Mouse (Mus musculus): ENCODE results near the gene Gamt. TPM values are rescaled to one million over a fixed set of nuclear protein-coding genes. Genes with fewer than 3 reads are reported as not detected.

The Gamt gene
- polyA plus RNA-seq, 1 experiment from 2014 or later: 8.2 TPM

- H3K27me3 ChIP-seq: no peaks in the 10 kb centered on the region
- POLR2A ChIA-PET: no interaction called here
- DNase-seq (ENCODE audit: low read depth, low spot score): no peak
- ATAC-seq: no peak
- in situ Hi-C loops (cut with MboI; ENCODE audit: low pct_unique_long_range_greater_than_20kb): loop anchor here (10.0 kb wide), 1 partner anchor 274 kb away; the partner anchor contains the start of genes Cnn2 and Tmem259
- CTCF ChIA-PET: no interaction called here
- TF ChIP-seq CTCF (IDR thresholded peaks at IDR 0.05): no peak
Measured at GRCm38 (mm10) chr10:80258752-80259462, 1.9 kb downstream of the Gamt start.

- H3K27me3 ChIP-seq: no peaks in the 10 kb centered on the region
- TF ChIP-seq CTCF (IDR thresholded peaks at IDR 0.05): no peak
- no peak for ATAC-seq
- ChIA-PET POLR2A (no interaction called here), CTCF (no interaction called here)
- in situ Hi-C loops (cut with MboI; ENCODE audit: low pct_unique_long_range_greater_than_20kb): loop anchor here (10.0 kb wide), 1 partner anchor 273 kb away; the partner anchor contains the start of genes Cnn2 and Tmem259
- DNase-seq (ENCODE audit: low read depth, low spot score): no peak
Measured at GRCm38 (mm10) chr10:80257936-80258335, 2.9 kb downstream of the Gamt start.

- POLR2A ChIA-PET: no interaction called here
- no peak for DNase-seq (ENCODE audit: low read depth, low spot score)
- CTCF ChIA-PET: no interaction called here
- no peaks in the 10 kb centered on the region for H3K27me3 ChIP-seq
- in situ Hi-C loops (cut with MboI; ENCODE audit: low pct_unique_long_range_greater_than_20kb): loop anchor here (10.0 kb wide), 1 partner anchor 271 kb away; the partner anchor contains the start of genes Cnn2 and Tmem259
- no peak for ATAC-seq
- no peak for TF ChIP-seq CTCF (IDR thresholded peaks at IDR 0.05)
Measured at GRCm38 (mm10) chr10:80255881-80256535, 4.8 kb downstream of the Gamt start.

- no peak for TF ChIP-seq CTCF (IDR thresholded peaks at IDR 0.05)
- ATAC-seq: no peak
- CTCF ChIA-PET: interaction anchor here (0.6 to 1.1 kb wide), 2 partner anchors 8 to 9 kb away, joined by 3 read pairs; no protein-coding TSS in a partner anchor
- POLR2A ChIA-PET: interaction anchor here (0.8 to 1.1 kb wide), 3 partner anchors 9 to 188 kb away, joined by 3 to 4 read pairs (median 4); no protein-coding TSS in a partner anchor
- H3K27me3 ChIP-seq: no peaks in the 10 kb centered on the region
- in situ Hi-C loops (cut with MboI; ENCODE audit: low pct_unique_long_range_greater_than_20kb): loop anchor here (10.0 kb wide), 1 partner anchor 270 kb away; the partner anchor contains the start of genes Cnn2 and Tmem259
- DNase-seq (ENCODE audit: low read depth, low spot score): no peak
Measured at GRCm38 (mm10) chr10:80254331-80255297, 6.2 kb downstream of the Gamt start.

DNA sequence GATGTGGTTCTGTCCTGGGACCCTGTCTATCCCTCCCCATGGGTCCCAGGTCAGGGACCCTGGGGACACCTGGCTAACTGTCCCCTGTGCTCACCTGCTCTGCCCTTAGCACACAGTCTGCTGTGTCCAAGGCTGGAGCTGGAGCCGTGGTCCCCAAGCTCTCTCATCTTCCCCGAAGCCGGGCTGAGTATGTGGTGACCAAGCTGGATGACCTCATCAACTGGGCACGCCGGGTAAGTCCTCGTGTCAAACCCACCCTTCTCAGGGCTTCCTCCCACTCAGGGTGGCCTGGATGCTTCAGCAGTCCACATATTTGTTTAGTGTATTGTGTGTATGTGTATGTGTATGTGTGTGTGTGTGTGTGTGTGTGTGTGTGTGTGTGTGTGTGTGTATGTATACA lies 7.3 kb downstream of the Gamt start:
- in situ Hi-C loops (cut with MboI; ENCODE audit: low pct_unique_long_range_greater_than_20kb): loop anchor here (10.0 kb wide), 1 partner anchor 269 kb away; the partner anchor contains the start of genes Cnn2 and Tmem259
- no peaks in the 10 kb centered on the region for H3K27me3 ChIP-seq
- ChIA-PET CTCF (no interaction called here), POLR2A (interaction anchor here (0.8 to 1.1 kb wide), 3 partner anchors 10 to 187 kb away, joined by 3 to 4 read pairs (median 4); no protein-coding TSS in a partner anchor)
- no peak for DNase-seq (ENCODE audit: low read depth, low spot score)
- TF ChIP-seq CTCF (IDR thresholded peaks at IDR 0.05): no peak
- no peak for ATAC-seq

DNA sequence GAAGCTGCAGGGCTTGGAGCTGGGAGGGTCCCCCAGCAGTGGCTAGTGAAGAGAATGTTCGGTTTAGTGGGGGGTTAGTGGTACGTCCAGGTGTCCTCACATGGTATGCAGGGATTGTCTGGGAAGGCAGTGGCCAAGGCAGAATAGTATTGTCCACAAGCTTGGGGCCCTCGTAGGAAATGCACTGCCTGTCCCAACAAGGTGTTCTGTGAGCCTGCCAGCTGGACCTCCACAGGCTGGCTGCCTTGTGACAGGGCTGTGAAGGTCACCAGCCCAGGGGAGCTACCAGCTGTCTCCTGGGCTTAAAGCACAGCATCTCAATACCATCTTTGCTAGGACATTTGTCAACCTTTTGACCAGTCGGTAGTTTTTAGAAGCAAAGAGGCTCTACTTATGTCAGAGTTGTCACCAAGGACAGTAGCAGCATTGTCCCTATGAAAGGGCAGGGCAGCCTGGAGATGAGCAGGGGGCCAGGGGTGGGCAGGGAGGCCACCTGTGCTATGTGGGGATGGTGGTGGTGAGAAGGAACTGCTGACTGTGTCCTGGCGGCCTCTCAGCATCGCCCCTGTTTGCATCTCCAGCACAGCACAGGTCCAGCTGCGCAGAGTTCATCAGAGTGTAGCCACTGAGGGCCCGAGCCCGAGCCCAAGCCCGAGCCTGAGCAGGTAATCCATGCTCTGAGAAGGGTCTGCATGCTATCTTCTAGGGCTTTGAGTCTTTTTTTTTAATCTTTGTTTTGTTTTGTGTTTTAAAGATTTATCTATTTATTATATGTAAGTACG lies 8.1 kb downstream of the Gamt start:
- in situ Hi-C loops (cut with MboI; ENCODE audit: low pct_unique_long_range_greater_than_20kb): loop anchor here (10.0 kb wide), 1 partner anchor 268 kb away; the partner anchor contains the start of genes Cnn2 and Tmem259
- H3K27me3 ChIP-seq: no peaks in the 10 kb centered on the region
- ChIA-PET POLR2A (no interaction called here), CTCF (no interaction called here)
- DNase-seq (ENCODE audit: low read depth, low spot score): no peak
- TF ChIP-seq CTCF (IDR thresholded peaks at IDR 0.05): no peak
- ATAC-seq: no peak

- no peak for TF ChIP-seq CTCF (IDR thresholded peaks at IDR 0.05)
- in situ Hi-C loops (cut with MboI; ENCODE audit: low pct_unique_long_range_greater_than_20kb): loop anchor here (10.0 kb wide), 1 partner anchor 267 kb away; the partner anchor contains the start of genes Cnn2 and Tmem259
- DNase-seq (ENCODE audit: low read depth, low spot score) (no peak), ATAC-seq (no peak)
- POLR2A ChIA-PET: interaction anchor here (1.3 kb wide), 1 partner anchor 9 kb away, joined by 3 read pairs; the partner anchor contains the start of gene Gamt
- no peaks in the 10 kb centered on the region for H3K27me3 ChIP-seq
- CTCF ChIA-PET: no interaction called here
Measured at GRCm38 (mm10) chr10:80252011-80252410, 8.8 kb downstream of the Gamt start.

DNA sequence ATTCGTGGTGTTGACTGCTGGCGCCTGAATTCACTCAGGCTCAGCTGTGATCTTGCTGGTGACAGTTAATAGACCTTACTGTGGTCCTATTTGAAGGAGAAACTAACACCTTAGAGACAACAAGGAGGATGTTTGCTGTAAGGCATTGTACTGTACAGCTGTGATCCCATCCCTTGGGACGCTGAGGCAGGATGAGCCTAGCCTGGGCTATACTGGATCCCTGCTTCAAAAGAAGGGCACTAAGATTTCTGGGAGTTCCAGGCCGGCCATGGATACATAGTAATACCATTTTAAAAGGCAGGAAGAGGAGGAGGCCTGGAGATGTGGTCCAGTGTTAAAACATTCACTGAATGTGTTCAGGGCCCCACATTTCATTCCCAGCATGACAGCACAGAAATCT lies 10.2 kb downstream of the Gamt start:
- ChIA-PET CTCF (no interaction called here), POLR2A (interaction anchor here (0.6 to 1.7 kb wide), 2 partner anchors 10 to 82 kb away, joined by 4 to 6 read pairs; partner anchors contain the start of gene Gamt)
- in situ Hi-C loops (cut with MboI; ENCODE audit: low pct_unique_long_range_greater_than_20kb): loop anchor here (10.0 kb wide), 1 partner anchor 266 kb away; the partner anchor contains the start of genes Cnn2 and Tmem259
- no peak for TF ChIP-seq CTCF (IDR thresholded peaks at IDR 0.05)
- no peak for ATAC-seq
- no peaks in the 10 kb centered on the region for H3K27me3 ChIP-seq
- DNase-seq (ENCODE audit: low read depth, low spot score): no peak

DNA sequence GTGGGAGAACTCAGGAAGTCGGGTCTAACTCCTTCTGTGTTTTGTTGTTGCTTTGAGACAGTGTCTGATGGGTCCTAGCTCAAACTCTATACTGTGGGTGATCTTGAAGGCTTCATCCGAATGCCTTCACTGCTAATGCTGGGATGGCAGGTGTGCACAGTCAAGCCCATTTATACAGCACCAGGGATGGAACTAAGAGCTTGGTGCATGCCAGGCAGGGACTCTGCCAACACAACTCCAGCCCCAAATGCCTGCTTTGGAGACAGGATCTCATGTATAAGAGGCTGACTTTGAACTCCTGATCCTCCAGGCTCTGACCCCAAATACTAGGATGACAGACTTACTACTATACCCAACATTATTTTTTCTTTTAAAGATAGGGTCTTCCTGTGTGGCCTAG lies 10.8 kb downstream of the Gamt start:
- no peaks in the 10 kb centered on the region for H3K27me3 ChIP-seq

More for the DNA sequence above, 10.8 kb downstream of the Gamt start:
- ChIA-PET POLR2A (interaction anchor here (1.5 to 1.7 kb wide), 2 partner anchors 9 to 10 kb away, joined by 3 to 6 read pairs; partner anchors contain the start of gene Gamt), CTCF (no interaction called here)
- DNase-seq (ENCODE audit: low read depth, low spot score) (no peak), ATAC-seq (no peak)
- in situ Hi-C loops (cut with MboI; ENCODE audit: low pct_unique_long_range_greater_than_20kb): loop anchor here (10.0 kb wide), 1 partner anchor 265 kb away; the partner anchor contains the start of genes Cnn2 and Tmem259
- no peak for TF ChIP-seq CTCF (IDR thresholded peaks at IDR 0.05)

All from Patski (cell line).